Mouse (Mus musculus): ENCODE data around the gene Zc3h7b. TPM values are rescaled to one million over a fixed set of nuclear protein-coding genes. Genes with fewer than 3 reads are reported as not detected.

The Zc3h7b gene
- polyA plus RNA-seq, 1 experiment, result 15.0 TPM

DNA sequence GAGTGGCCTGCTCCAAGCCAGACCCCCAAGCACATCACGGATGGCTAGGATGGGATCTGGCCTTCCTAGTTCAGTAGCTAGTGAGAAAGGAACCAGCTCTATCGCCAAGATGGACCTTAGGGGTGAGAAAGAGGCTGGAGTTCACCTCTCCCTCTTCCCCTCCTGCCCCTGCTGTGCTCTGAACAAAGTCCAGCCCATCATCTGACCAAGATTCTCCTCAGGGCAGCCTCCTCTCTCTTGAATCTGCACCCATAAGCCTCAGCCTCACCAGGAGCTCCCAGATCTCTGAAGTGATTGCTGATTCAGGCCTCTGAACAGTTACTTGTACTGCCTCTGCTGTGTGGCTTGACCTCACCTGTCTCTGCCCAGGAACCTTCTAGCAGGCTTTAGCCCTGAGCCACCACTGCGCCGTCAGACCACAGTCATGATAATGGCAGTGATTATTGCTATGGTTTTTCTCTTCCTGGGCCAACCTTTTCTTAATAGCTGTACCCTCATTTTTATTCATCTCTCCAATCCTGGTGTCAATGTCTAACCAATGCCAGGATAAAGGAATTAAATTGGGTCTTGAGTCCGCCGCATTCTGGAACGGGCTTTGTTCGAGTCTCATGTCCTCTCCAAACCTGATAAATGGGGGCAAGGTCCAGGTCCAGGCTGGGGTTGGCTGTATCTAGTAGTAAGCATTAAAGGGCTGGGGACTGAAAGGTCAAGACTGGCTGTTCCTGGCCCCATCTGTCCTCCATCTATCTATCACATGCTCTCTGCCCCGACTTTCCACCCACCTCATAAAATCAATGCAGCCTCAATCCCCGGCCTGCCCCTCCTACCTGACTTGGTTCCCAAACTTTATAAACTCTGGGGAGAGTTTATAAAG, 90.4 kb downstream of the Zc3h7b start:
- no peak overlapping the region for H3K4me3 ChIP-seq (replicated peaks)
- H3K36me3 ChIP-seq (replicated peaks; ENCODE audit: low read length), result no peaks in the 10 kb centered on the region
- H3K27me3 ChIP-seq (replicated peaks), result peaks cover 29% of the 10 kb centered on the region
- H3K4me1 ChIP-seq, result peaks cover 76% of the 10 kb centered on the region
- H3K9me3 ChIP-seq, result no peaks in the 10 kb centered on the region
- TF ChIP-seq FLI1 (IDR thresholded peaks at IDR 0.05; ENCODE audit: low read length), result no peak
- TF ChIP-seq GATA1 (IDR thresholded peaks at IDR 0.05; ENCODE audit: borderline replicate concordance, low read length), result no peak

DNA sequence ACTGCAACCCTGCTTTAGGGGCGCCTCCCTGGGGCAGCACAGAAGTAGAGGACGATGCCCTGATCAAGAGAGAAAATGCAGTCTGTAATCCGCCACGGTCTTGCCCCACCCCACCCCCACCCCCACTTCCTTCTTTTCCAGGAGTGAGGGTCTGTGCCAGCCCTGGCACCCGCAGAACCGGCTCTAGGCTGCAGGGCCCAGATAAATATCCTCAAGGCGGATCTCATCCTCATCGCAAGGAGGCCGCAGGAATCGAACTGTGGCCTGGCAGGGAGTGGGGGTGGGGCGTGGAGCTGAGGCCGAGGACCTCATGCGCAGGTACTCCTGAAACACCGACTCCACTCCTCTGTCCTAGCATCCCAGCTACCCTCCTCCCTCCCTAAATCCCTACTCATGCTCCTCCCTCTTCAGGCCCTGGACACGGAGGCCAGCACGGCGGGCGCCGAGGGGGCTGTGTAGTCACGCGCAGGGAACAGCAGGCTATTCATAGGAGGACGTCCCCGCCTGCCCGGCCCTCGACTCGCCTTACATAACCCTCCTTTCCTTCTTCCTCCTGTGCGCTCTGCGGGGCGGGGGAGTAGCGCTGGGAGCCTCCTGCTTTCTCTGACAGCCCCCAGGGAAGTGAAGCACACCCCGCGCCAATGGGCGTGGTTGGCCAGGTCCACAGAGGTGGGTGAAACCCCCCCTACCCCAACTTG, 91.4 kb downstream of the Zc3h7b start:
- Histone ChIP-seq H3K36me3 (replicated peaks; ENCODE audit: low read length) (no peaks in the 10 kb centered on the region), H3K9me3 (no peaks in the 10 kb centered on the region), H3K4me3 (replicated peaks) (peak overlapping the region; percentile 90), H3K27me3 (replicated peaks) (peaks cover 29% of the 10 kb centered on the region), H3K4me1 (peaks cover 71% of the 10 kb centered on the region)
- TF ChIP-seq FLI1 (IDR thresholded peaks at IDR 0.05; ENCODE audit: low read length) (no peak), GATA1 (IDR thresholded peaks at IDR 0.05; ENCODE audit: borderline replicate concordance, low read length) (no peak)

DNA sequence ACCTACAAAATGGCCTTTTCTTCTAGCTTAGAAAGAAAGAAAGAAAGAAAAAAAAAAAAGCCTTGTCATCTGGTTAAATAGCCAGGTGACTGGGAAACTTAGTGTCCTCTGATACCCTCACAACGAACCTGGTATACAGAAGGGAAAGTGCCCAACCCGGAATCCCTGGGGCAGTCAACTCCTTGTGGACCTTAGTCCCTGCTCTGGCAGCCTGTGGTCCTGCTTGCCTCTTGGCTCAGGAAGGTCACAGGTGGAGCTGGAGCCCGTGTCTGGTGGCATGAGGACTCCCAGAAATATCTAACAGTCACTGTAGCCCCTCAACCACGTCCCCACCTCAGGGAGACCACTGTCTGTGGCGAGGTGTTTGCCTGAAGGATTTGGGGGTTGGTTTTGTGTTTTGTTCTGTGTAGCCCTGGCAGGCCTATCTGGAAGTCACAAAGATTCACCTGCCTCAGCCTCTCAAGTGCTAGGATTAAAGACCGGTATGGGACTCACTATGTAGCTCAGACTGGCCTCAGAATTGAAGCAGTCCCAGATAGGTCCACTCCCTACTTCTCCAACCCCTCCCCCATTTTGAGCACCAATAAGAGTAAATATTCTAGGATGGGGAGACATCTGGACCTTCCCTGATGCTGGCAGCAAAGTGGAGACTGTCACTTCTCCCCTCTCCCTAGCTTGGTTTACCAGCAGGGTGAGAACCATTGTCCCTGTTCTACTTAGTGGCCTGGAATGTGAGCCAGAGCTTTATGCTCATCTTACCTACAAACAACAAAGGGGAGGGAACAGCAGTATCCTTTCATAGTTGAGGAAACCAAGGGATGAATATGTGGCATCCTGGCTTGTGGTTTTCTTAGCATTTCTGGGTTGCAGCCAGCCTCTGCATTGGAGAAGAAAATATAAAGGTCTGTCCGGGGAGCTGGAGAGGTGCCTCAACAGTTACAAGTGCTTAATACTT, 92.4 kb downstream of the Zc3h7b start:
- H3K9me3 ChIP-seq, result no peaks in the 10 kb centered on the region
- H3K27me3 ChIP-seq (replicated peaks), result peaks cover 29% of the 10 kb centered on the region
- TF ChIP-seq GATA1 (IDR thresholded peaks at IDR 0.05; ENCODE audit: borderline replicate concordance, low read length), result no peak
- TF ChIP-seq FLI1 (IDR thresholded peaks at IDR 0.05; ENCODE audit: low read length), result no peak
- peaks cover 63% of the 10 kb centered on the region for H3K4me1 ChIP-seq
- H3K4me3 ChIP-seq (replicated peaks), result no peak overlapping the region
- no peaks in the 10 kb centered on the region for H3K36me3 ChIP-seq (replicated peaks; ENCODE audit: low read length)

DNA sequence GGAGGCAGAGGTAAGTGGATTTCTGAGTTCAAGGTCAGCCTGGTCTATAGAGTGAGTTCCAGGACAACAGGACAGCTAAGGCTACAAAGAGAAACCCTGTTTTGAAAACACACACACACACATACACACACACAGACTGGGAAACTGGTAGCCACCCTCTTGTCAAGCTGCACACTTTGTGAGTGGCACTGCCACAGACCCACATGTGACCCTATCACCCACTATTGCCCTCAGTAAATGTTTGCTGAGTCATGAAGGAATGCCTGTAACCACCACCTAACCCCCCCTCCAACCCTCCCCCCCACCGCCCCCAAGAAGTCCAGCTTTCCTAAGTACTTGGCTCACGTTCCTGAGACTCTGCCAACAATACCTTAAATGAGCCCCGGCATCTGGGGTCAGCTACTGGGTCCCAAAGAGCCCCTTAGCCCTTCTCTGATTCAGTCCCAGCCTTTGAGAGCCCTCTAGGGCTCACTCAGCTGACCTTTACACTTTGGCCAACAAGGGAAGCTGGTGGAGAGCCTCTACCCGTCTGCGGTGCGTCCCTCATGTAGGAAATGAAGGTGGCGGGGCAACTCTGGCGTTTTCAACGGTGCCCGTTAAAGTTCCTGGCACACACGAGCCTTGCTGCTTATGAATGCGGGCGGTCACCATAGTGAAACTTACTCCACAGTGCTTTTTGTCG, 93.8 kb downstream of the Zc3h7b start:
- H3K4me1 ChIP-seq, result peaks cover 60% of the 10 kb centered on the region
- H3K36me3 ChIP-seq (replicated peaks; ENCODE audit: low read length), result no peaks in the 10 kb centered on the region
- H3K9me3 ChIP-seq, result no peaks in the 10 kb centered on the region
- no peak for TF ChIP-seq FLI1 (IDR thresholded peaks at IDR 0.05; ENCODE audit: low read length)
- H3K27me3 ChIP-seq (replicated peaks), result peaks cover 29% of the 10 kb centered on the region
- H3K4me3 ChIP-seq (replicated peaks), result no peak overlapping the region

DNA sequence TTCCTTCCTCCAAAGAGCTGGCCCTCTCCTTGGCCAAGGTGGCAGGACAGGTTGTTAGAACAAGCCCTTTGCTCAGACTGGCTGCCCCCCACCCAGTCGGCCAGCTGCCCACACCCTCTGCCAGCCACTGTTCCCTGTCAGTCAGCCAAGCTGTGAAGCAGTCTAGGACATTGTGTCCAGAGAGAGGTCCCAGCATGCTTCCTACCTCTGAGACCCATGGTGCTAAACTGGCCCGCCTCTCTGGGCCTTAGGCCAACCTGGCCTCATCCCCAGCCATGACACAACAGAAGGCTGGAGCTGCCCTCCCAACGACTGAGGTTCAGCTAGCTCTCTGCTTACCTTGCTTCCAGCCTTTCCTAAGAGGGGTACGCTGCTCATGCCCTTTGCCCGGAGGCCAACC, 94.8 kb downstream of the Zc3h7b start:
- Histone ChIP-seq H3K4me3 (replicated peaks) (no peak overlapping the region), H3K36me3 (replicated peaks; ENCODE audit: low read length) (no peaks in the 10 kb centered on the region), H3K27me3 (replicated peaks) (peaks cover 25% of the 10 kb centered on the region), H3K4me1 (peaks cover 51% of the 10 kb centered on the region), H3K9me3 (no peaks in the 10 kb centered on the region)
- TF ChIP-seq FLI1 (IDR thresholded peaks at IDR 0.05; ENCODE audit: low read length) (no peak), GATA1 (IDR thresholded peaks at IDR 0.05; ENCODE audit: borderline replicate concordance, low read length) (no peak)

DNA sequence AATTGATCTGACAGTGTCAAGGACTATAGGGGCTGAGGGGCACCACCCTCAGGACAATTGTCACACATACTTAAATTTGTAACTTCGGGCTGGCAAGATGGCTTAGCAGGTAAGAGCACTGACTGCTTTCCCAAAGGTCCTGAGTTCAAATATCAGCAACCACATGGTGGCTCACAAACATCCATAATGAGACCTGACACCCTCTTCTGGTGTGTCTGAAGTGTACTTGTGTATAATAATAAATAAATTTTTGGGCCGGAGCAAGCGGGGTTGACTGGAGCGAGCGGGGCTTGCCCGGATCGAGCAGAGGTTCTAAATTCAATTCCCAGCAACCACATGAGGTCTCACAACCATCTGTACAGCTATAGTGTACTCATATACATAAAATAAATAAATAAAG, 95.4 kb downstream of the Zc3h7b start:
- H3K4me3 ChIP-seq (replicated peaks), result no peak overlapping the region
- peaks cover 20% of the 10 kb centered on the region for H3K27me3 ChIP-seq (replicated peaks)
- TF ChIP-seq FLI1 (IDR thresholded peaks at IDR 0.05; ENCODE audit: low read length) (no peak), GATA1 (IDR thresholded peaks at IDR 0.05; ENCODE audit: borderline replicate concordance, low read length) (no peak)
- no peaks in the 10 kb centered on the region for H3K9me3 ChIP-seq
- H3K36me3 ChIP-seq (replicated peaks; ENCODE audit: low read length), result no peaks in the 10 kb centered on the region
- H3K4me1 ChIP-seq, result peaks cover 50% of the 10 kb centered on the region

DNA sequence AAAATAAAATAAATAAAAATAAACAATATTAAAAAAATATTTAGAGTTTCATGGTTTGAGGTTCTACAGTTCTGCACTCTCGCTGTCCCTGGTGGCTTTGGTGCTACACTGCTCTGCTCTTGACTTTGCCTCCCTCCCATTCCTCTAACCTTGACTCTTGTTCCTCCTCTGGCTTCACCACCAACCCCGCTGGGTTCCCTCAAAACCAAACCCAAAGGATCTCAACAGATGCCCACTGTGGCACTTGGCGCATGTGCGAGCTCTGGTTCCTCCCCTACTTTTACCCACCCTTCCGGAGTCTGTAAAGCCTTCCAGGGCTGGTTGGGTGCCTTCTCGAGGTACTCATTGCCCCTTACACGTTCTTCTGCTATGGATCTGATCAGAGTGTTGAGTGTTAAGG, 97.4 kb downstream of the Zc3h7b start:
- H3K4me3 ChIP-seq (replicated peaks), result no peak overlapping the region
- peaks cover 3% of the 10 kb centered on the region for H3K27me3 ChIP-seq (replicated peaks)
- TF ChIP-seq GATA1 (IDR thresholded peaks at IDR 0.05; ENCODE audit: borderline replicate concordance, low read length) (no peak), FLI1 (IDR thresholded peaks at IDR 0.05; ENCODE audit: low read length) (no peak)
- no peaks in the 10 kb centered on the region for H3K9me3 ChIP-seq
- H3K4me1 ChIP-seq, result peaks cover 50% of the 10 kb centered on the region
- peaks cover 8% of the 10 kb centered on the region for H3K36me3 ChIP-seq (replicated peaks; ENCODE audit: low read length)

DNA sequence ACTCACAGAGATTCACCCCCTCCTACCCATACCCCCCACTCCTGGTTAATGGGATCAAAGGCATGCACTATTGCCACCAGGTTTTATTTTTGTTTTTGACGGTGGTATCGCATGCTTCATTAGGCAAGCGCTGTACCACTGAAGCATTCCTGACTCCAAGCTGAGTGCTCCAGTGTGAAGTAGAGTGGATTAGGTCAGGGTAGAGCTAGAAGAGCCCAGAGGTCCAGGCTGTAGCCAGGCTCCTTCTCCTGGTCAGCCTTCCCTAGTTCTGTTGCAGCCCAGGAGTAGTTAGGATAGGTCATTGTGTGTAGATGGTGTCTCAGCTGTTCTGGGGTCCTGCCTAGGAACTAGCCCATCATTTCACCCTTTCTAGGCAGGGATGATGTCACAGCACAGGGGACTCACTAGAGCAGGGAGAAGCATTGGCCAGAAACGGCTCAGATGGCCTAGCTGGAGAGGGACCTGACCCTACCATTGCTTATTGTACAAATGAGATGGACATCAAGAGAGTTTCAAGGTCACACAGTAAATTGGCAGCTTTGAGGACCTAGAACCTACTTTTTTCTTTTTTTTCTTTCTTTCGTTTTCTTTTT, 100.3 kb downstream of the Zc3h7b start:
- Histone ChIP-seq H3K27me3 (replicated peaks) (no peaks in the 10 kb centered on the region), H3K9me3 (no peaks in the 10 kb centered on the region), H3K36me3 (replicated peaks; ENCODE audit: low read length) (peaks cover 33% of the 10 kb centered on the region), H3K4me1 (peaks cover 42% of the 10 kb centered on the region), H3K4me3 (replicated peaks) (peak overlapping the region; percentile 56)
- TF ChIP-seq FLI1 (IDR thresholded peaks at IDR 0.05; ENCODE audit: low read length), result no peak

DNA sequence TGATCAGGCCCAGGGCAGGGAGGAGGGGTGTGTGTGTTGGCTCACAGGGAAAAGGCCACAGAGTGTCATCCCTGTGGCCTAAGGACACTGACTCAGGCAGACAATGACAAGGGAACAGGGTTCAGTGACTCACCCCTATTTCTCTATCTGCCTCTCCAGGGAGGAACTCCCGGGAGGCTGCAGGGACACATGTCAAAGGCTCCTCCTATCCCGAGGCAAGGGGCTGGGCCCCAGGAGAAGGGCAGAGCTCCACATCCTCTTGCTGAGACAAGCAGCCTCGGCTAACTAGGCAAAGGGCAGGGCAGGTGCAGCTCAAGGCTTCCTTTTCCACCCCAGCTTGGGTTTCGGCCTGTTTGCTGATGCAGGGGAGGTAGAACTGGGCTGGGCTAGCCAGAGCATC, 100.9 kb downstream of the Zc3h7b start:
- H3K4me3 ChIP-seq (replicated peaks), result peak overlapping the region; percentile 83
- no peaks in the 10 kb centered on the region for H3K27me3 ChIP-seq (replicated peaks)
- peaks cover 39% of the 10 kb centered on the region for H3K36me3 ChIP-seq (replicated peaks; ENCODE audit: low read length)
- peaks cover 47% of the 10 kb centered on the region for H3K4me1 ChIP-seq
- H3K9me3 ChIP-seq, result no peaks in the 10 kb centered on the region
- TF ChIP-seq FLI1 (IDR thresholded peaks at IDR 0.05; ENCODE audit: low read length) (no peak), GATA1 (IDR thresholded peaks at IDR 0.05; ENCODE audit: borderline replicate concordance, low read length) (0 out of 3 replicates have a peak, but pooled peaks have one; percentile 25)

Other genes starting within 250 kb of the Zc3h7b start
- gene Ep300, start 159.7 kb upstream of the Zc3h7b start, polyA plus RNA-seq (2012; ENCODE audit: insufficient read depth, low replicate concordance), result 8.5 and 14.3 TPM in 2 replicates
- gene L3mbtl2, start 81.2 kb upstream of the Zc3h7b start, polyA plus RNA-seq (2012; ENCODE audit: insufficient read depth, low replicate concordance), result 3.1 and 6.9 TPM in 2 replicates
- not detected in 2 replicates for gene Chadl, start 47.8 kb upstream of the Zc3h7b start, polyA plus RNA-seq (2012; ENCODE audit: insufficient read depth, low replicate concordance)
- gene Rangap1, start 473 bp downstream of the Zc3h7b start, polyA plus RNA-seq (2012; ENCODE audit: insufficient read depth, low replicate concordance), result 150 and 284 TPM in 2 replicates
- 6.1 and 10.8 TPM in 2 replicates for gene Tef, start 57.4 kb downstream of the Zc3h7b start, polyA plus RNA-seq (2012; ENCODE audit: insufficient read depth, low replicate concordance)
- 16.1 and 26.6 TPM in 2 replicates for gene Tob2, start 113.7 kb downstream of the Zc3h7b start, polyA plus RNA-seq (2012; ENCODE audit: insufficient read depth, low replicate concordance)
- gene Phf5a, start 126.9 kb downstream of the Zc3h7b start, polyA plus RNA-seq (2012; ENCODE audit: insufficient read depth, low replicate concordance), result 4.8 and 12.6 TPM in 2 replicates
- 36.5 and 110 TPM in 2 replicates for gene Aco2, start 127.3 kb downstream of the Zc3h7b start, polyA plus RNA-seq (2012; ENCODE audit: insufficient read depth, low replicate concordance)
- gene Polr3h, start 181.2 kb downstream of the Zc3h7b start, polyA plus RNA-seq (2012; ENCODE audit: insufficient read depth, low replicate concordance), result 38.3 and 52.6 TPM in 2 replicates
- gene Csdc2, start 191.7 kb downstream of the Zc3h7b start, polyA plus RNA-seq (2012; ENCODE audit: insufficient read depth, low replicate concordance), result not detected in 2 replicates
- 7.0 and 42.9 TPM in 2 replicates for gene Pmm1, start 215.9 kb downstream of the Zc3h7b start, polyA plus RNA-seq (2012; ENCODE audit: insufficient read depth, low replicate concordance)
- not detected in 2 replicates for gene 1700029P11Rik, start 235.5 kb downstream of the Zc3h7b start, polyA plus RNA-seq (2012; ENCODE audit: insufficient read depth, low replicate concordance)
- gene Xrcc6, start 242.8 kb downstream of the Zc3h7b start, polyA plus RNA-seq (2012; ENCODE audit: insufficient read depth, low replicate concordance), result 7.9 and 8.1 TPM in 2 replicates

Measured in megakaryocyte, embryonic 14.5 days (primary cell).